Comparison of ENCODE assay signal across 9 mouse cellular contexts in genomic region chr2:157292093-157292492, GRCm38 (mm10). TPM values are rescaled to one million over a fixed set of nuclear protein-coding genes. Genes with fewer than 3 reads are reported as not detected.
DNase-seq lines count a peak whose midpoint lies in the region; ATAC-seq lines count a peak whose summit lies in the region.
"Had no signal": no experiment of that assay in that cellular context is flagged by ENCODE, and none has a peak within 500 bp of the region (broad histone marks: within the 10 kb centered on the region; RNA-seq: fewer than 3 reads in every experiment).

No protein-coding gene starts in this region.

- no peaks in the 10 kb centered on the region for H3K4me1 ChIP-seq in heart, embryonic 10.5 days

- H3K9me3 ChIP-seq in heart, embryonic 10.5 days, result no peaks in the 10 kb centered on the region
- H3K9me3 ChIP-seq: megakaryocyte, embryonic 14.5 days had no signal

- H3K36me3 ChIP-seq in heart, embryonic 10.5 days, result peaks cover 96% of the 10 kb centered on the region

- ATAC-seq in monocyte, adult 5-6 weeks (replicated peaks; ENCODE audit: insufficient number of reproducible peaks, low FRiP score, low TSS enrichment, poor library complexity, severe bottlenecking), result 0 out of 2 replicates have a peak, but pooled peaks have one; percentile 69

- DNase-seq in heart, adult 11 months, result peak; percentile 91
- no peak for DNase-seq in heart, embryonic 10.5 days (ENCODE audit: low spot score)
- peak; percentile 77 for DNase-seq in MN1 (ENCODE audit: low spot score)
- DNase-seq in cerebellum, adult 9-10 months, result peak; percentile 60
- DNase-seq in gastrocnemius, postnatal 25 days, result peak; percentile 30
- DNase-seq in layer of hippocampus, postnatal 36 days, result peak; percentile 70 to 73
- peak; percentile 89 for DNase-seq in testis, postnatal 10 days (ENCODE audit: low spot score)

- H3K4me3 ChIP-seq in heart, embryonic 10.5 days, result no peak overlapping the region
- H3K4me3 ChIP-seq: megakaryocyte, embryonic 14.5 days had no signal

- no peaks in the 10 kb centered on the region for H3K27me3 ChIP-seq in heart, embryonic 10.5 days (ENCODE audit: insufficient read depth, poor library complexity, severe bottlenecking)
- H3K27me3 ChIP-seq: megakaryocyte, embryonic 14.5 days had no signal

- no peak overlapping the region for H3K27ac ChIP-seq in heart, embryonic 10.5 days

- WGBS in heart, embryonic 10.5 days, result 42% methylated on average over 2 of the region's 2 CpGs

RNA-seq across cellular contexts. Expression of gene Mroh8, which starts 12.7 kb away (rescaled TPM):
- 0.51 and 0.62 TPM in 2 replicates for polyA plus RNA-seq in heart, embryonic 10.5 days (2016; fragmentation: Nextera tagmentation; extraction: Ambion mirVana)
- total RNA-seq in gastrocnemius, postnatal 25 days (2021), result 1 to 10 TPM in 1 of 2 experiments, under 1 TPM in 1; 0.48 to 1.2 TPM
- total RNA-seq in layer of hippocampus, postnatal 36 days (2021), result 1 to 10 TPM in 1 of 2 experiments, under 1 TPM in 1; 0.75 to 1.0 TPM
- not detected in 3 replicates for total RNA-seq in monocyte, adult 5-6 weeks (2017)

RNA-seq across cellular contexts. Expression of gene Rpn2, which starts 13.3 kb away (rescaled TPM):
- 254 and 281 TPM in 2 replicates for polyA plus RNA-seq in heart, embryonic 10.5 days (2016; fragmentation: Nextera tagmentation; extraction: Ambion mirVana)
- total RNA-seq in gastrocnemius, postnatal 25 days (2021), result 10 to 100 TPM; 70.0 to 79.6 TPM
- 100 to 1,000 TPM; 131 to 136 TPM for total RNA-seq in layer of hippocampus, postnatal 36 days (2021)
- 116 to 132 TPM (median 127 TPM) in 3 replicates for total RNA-seq in monocyte, adult 5-6 weeks (2017)

RNA-seq across cellular contexts. Expression of gene Ghrh, which starts 55.2 kb away (rescaled TPM):
- not detected in 2 replicates for polyA plus RNA-seq in heart, embryonic 10.5 days (2016; fragmentation: Nextera tagmentation; extraction: Ambion mirVana)
- not detected for total RNA-seq in gastrocnemius, postnatal 25 days (2021)
- not detected for total RNA-seq in layer of hippocampus, postnatal 36 days (2021)
- total RNA-seq in monocyte, adult 5-6 weeks (2017), result not detected in 3 replicates
